Mouse (Mus musculus): ENCODE results near the gene Gfra1.

Gfra1 gene

DNA sequence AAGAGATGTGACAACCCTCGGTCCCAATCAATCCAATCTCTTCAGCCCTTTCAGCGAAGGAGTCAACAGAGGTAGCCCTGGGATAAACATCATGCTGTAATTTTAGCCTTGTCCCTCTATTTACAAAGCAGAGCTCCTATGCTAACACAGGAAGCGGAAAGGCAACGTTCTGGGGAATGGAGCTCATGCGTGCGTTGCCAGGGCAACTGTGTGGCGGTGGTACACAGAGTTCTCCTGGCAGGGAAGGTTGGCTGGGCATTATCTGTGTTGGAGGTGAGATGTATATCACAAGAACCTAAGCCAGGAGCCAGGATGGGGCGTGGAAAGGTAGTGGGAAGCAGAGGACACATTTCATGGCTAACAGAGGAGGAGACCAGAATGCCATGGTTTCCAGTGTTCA is 194.8 kb downstream of the Gfra1 start:
- DNase-seq (ENCODE audit: low read depth in 2 of 2, low spot score in 2 of 2): no peak

DNA sequence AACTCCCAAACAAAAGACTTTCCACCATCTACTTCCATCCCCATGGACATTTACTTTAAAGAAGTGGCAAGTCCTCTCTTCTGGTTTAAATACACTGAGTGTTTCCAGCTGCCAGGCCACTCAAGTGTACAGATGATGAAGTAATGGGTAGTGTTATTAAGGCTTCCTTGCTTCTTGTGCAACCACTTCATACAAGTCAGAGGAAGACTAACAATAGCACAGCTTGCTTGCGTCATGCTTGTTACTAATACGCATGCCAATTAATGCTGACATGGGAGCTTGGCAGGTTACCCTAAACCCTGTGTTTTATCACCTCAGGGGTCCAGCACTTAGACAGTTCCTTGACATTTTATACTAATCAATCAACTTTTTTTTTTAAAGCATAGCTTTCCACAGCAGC is 196.5 kb downstream of the Gfra1 start:
- DNase-seq (ENCODE audit: low read depth in 2 of 2, low spot score in 2 of 2): no peak

DNA sequence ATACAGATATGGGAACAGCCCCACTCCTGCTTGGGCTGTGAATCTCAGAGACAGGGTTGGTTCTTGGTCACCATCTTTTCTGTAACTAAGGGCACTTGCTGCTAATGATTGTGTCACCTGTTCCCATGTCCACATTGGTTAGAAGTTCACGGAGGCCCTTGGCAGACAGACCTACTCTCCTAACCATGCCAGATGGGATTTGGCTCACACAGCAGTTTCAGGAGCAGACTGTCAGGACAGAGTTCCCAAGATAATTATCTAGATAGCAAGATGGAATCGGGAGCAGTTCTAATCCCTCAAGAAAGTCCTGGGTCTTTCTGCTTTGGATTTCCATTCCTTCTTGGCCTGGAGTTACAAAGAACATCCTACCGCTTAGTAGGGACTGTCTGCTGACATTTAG is 199.2 kb downstream of the Gfra1 start:
- DNase-seq (ENCODE audit: low read depth in 2 of 2, low spot score in 2 of 2): no peak

DNA sequence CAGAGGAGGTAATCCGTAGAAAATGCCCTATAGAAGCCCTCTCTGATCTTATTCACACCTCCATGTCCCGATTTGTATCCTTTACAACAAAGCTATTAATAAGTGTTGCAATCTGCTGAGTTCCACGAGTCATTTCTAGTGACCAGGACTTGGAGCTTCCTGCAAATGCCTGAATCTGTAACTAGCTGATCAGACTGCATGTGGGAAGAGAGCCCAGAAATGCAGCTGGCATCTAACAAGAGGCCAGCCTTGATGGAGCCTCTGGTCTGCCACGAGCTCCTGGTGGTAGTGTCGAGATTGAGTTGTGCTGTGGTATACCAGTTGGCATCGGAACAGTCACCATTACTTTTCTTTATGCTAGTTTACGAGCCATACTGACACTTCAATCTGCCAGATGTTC is 200.3 kb downstream of the Gfra1 start:
- DNase-seq (ENCODE audit: low read depth in 2 of 2, low spot score in 2 of 2): no peak

DNA sequence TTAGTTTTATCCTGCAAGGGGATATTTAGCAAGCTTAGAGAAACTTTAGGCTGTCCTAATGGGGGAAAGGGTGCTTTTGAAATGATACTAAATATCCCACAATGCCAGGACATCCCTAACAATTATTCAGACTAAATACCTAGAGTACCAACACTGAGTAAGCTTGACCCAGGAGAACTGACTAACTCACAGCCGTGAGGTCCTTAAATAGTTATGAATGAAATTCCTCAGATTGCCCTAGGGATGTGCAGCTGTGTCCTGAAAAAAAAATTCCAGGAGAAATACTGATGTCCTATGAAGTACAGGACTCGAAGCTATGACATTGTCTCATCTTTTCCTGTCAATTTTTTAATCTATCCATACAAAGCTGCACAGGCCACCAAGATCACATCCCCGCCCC is 201.5 kb downstream of the Gfra1 start:
- no peak for DNase-seq (ENCODE audit: low read depth in 2 of 2, low spot score in 2 of 2)

DNA sequence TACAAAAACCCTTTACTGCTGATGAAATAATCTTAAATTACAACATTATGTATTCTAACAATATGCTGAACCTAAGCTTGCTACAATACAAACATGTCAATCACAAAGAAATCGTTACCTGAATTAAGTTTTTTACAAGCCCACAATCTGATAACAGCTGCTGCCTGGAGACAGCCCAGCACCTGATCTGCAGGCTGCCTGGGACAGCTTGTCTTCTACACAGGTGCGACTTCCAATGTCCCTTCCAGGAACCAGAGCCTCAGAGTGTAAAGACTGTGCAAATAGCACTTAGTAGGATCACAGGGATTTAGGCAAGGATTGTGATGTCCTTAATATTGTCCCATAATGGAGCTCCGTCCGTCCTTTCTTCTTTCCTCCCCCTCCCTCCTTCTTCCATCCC is 204.0 kb downstream of the Gfra1 start:
- DNase-seq (ENCODE audit: low read depth in 2 of 2, low spot score in 2 of 2): no peak

DNA sequence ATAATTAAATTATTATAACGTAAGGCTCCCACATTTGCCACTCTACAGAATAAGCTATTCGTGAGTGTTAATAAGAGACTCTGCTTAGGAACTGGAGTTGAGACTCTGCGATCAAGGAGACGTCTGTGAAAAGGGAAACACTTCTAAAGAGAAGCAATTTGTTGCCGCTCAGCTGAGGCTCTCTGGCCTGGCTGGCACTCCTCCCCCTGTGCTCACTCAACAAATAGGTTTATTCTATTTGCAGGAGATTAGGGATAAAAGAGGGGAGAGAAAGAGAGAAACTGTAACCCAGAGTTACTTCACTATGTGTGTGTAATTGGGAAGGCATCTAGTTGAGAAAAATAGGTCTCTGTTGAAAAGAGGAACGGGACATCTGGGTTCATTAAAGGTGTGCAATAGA is 204.6 kb downstream of the Gfra1 start:
- no peak for DNase-seq (ENCODE audit: low read depth in 2 of 2, low spot score in 2 of 2)

DNA sequence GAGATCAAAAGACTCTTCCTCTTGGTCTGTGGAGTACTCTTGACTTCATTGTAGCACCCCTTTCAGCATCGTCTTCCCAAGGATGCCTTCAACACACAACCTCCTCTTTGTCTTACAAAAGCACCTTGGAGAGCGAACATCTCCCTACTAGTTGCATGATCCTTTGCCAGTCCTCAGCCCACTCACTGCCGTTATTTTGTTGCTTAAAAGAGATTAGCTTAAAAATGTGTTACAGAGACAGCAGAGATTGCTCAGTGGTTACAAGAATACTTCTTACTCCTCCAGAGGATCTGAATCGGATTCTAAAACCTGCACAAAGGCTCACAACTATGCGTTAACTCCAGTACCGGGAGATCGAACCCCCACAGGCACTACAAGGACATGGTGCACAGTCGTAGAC is 205.5 kb downstream of the Gfra1 start:
- DNase-seq (ENCODE audit: low read depth in 2 of 2, low spot score in 2 of 2): no peak

DNA sequence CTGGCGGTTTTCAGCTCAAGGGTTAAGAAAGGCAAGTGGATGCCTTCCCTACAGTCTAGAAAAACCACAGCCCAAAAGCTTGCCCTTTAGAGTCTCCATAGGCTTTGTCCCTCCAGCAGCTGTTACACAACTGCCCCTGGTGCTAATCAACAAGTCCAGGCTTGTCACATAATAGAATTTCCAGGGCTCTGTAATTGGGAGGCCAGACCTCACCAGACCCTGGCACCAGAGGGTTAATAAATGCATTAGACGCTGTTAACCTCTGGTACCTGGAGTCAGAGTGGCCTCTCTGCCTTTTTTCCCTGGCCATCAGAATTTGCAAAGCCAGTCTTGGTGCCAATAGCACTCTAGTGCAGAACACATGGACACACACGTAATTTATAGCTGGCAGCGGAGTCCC is 211.6 kb downstream of the Gfra1 start:
- DNase-seq (ENCODE audit: low read depth in 2 of 2, low spot score in 2 of 2): no peak

DNA sequence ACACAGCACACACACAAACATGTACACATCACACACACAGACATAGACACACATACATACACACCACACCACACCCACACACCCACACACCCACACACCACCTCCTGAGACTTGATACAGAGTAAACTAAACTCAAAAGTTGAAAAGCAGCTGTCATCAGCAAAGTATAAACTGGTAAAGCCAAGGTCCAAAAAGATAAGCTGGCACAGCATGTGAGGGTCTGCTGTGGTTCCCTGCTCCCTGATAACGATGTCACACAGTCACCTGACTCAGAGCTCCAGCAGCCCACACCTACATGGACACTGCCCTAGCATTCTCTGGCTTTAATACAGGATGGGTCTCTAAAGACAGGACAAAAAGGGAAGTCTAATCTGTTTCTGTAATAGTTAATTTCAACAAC is 212.1 kb downstream of the Gfra1 start:
- no peak for DNase-seq (ENCODE audit: low read depth in 2 of 2, low spot score in 2 of 2)

DNA sequence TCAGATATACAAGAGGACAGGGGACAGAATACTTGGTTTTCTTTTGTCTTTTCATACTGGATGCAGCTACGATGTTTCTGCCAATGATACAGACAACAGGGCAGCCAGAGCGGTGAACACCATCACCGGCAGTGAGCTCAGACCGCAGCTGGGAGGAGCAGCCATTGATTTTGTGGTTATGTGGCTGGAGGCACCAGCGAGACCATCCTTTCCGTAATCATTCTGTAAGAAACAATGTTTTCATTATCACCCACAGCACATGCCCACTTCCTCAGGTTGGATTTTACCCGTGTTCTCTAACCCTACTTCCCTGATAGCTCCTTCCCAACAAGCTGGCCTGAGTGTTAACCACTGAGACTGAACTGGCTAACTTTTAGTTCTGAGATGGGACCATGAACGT is 217.4 kb downstream of the Gfra1 start:
- peak in 1 of 2 experiments; percentile 9 for DNase-seq (ENCODE audit: low read depth in 2 of 2, low spot score in 2 of 2)

DNA sequence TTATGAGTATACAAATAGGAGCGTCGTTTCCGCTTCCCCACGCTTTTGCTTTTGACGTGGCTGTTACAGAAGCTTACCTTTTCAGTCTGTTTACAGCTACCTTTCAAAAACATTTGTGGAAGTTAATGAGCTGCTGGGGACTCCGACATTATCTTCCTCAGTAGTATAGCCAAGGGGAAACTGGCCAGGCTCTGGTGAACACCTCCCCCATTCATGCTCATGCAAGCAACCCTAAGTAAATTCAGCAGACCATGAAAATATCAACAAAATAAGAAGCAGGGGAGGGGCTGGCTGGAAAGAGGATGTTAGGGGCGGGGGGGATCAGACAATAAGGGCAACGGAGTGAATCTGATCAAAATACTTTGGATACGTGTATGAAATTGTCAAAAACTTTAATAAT is 228.0 kb downstream of the Gfra1 start:
- no peak for DNase-seq (ENCODE audit: low read depth in 2 of 2, low spot score in 2 of 2)

DNA sequence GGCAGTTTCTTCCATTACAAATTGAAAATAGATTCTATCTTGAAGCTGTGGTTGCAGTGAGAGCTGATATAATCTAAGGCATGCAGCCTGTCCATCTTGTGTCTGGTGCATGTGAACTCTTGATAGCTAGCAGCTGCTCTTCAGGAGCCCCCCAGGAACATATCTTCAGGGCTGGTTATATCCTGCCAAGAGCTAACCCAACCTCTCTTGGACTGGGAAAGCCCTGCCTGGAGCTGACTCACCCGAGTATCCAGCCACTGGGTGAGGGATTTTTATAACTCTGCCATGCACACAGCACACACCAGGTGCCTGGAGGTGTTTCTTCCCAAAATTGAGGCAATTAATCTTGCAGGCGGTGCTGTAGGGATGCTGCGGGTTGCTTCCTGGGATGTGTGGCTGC is 228.8 kb downstream of the Gfra1 start:
- no peak for DNase-seq (ENCODE audit: low read depth in 2 of 2, low spot score in 2 of 2)

DNA sequence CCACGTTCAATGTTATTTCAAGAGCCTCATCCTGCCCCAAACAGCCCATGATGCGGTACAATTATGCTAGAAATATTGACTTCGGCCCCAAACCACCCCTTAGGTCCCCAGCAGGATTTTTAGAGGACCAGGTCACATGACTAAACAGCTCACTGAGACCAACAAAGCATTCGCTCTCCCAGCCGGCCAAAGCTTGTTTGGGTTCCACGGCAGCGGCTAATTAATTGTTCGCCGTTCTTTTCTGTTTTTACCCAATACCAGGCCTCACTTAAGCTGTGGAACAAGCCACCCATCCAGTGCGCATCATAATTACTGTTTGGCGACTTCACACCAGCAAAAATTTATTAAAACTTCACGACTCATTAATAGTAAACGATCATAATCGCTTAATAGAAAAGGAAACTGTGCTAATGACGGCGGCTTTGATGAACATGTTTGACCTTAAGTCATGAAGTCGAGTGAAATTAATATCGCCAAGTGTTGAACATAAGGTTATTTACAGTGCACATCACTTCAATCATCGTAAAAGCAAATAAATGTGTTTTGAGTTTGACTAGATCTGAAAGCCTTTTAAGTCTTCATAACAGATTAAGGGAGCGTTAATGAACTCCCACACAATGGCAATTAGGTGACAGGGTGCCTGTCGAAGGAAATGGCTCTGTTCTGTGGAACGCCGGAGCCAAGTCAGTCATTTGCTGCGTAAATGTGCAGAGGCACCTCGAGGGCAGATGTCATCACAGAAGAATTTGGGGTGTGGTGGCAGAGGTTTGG is 235.5 kb downstream of the Gfra1 start:
- no peak for DNase-seq (ENCODE audit: low read depth in 2 of 2, low spot score in 2 of 2)

DNA sequence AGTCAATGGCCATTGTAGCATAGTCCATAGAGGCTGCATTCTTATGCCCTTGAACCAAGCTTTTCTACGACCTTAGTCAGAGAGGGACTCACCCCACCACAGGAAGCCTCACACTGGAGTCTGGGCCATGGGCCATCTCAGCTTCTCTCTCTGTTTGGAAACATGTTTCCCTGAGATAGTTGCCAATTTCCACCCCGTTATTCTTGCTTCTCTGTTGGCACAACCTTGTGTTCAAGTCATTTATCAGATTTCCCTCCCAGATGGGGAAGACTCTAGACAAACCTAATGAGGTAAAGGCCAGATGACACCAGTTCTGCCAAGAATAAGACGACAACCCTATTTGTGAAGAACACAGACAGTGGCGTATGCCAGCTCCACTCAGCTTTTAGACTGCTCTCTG is 238.1 kb downstream of the Gfra1 start:
- DNase-seq (ENCODE audit: low read depth in 2 of 2, low spot score in 2 of 2): no peak

DNA sequence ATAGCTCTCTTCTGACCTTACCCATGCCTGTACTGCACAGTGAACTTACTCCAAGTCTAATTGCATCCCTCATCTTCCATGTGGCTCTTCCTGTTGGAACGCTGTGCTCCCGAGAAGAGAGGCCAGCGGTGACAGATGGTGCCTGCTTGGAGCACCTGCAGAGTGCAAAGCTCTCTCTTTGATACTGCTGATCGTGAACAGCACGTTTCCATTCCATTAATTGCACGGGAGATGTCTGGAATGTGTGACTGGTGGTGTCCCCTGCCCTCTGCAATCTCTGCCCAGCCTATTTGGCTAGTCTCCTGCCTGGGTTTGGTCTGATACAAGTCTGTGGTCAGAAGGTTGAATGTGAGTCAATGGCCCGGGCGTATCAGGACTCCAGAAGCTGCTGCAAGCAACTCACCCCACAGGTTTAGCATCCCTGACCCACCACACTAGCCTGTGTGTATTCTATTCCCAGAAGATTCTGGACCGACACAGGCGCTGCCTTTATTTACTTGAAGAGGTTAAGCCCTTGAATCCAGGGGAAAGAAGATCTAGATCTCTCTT is 249.1 kb downstream of the Gfra1 start:
- no peak for DNase-seq (ENCODE audit: low read depth in 2 of 2, low spot score in 2 of 2)

DNA sequence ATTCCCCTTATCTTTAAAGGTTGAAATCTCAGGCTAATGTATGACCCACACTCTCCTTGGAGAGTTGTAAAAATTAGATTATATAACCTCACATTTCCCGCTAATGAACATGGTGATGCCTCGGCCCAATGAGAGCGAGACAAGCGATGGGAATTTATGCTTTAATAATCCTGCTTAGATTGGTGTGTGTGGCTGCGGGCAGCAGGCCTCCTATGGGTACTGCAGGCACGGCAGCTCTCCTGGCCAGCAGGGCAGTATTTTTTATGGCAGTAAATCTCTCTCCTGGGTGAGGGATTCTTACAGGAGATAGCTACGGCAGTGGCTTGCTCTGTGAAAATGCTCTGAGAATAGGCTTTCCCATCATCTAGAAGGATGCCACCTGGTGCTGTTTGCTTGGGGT is 250.2 kb downstream of the Gfra1 start:
- DNase-seq (ENCODE audit: low read depth in 2 of 2, low spot score in 2 of 2): no peak

DNA sequence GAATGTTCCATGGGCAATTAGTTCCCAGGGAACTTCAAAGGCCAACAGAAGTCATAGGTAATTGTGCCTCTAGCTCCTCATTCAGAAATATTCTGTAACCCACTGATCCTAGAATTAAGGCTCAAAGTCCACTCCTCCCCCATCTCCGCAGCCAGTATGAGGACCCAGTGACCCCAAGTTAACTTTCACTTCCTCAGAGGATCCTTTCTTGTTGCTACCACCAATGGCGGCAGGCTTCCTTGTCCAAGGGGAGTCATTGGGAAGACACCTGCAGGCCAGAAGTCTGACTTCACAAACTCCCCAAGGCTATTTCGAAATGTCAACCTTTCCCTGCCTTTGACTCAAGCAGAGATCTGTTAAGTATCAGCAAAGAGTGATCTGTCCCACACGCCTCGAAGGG is 253.1 kb downstream of the Gfra1 start:
- DNase-seq (ENCODE audit: low read depth in 2 of 2, low spot score in 2 of 2): no peak

DNA sequence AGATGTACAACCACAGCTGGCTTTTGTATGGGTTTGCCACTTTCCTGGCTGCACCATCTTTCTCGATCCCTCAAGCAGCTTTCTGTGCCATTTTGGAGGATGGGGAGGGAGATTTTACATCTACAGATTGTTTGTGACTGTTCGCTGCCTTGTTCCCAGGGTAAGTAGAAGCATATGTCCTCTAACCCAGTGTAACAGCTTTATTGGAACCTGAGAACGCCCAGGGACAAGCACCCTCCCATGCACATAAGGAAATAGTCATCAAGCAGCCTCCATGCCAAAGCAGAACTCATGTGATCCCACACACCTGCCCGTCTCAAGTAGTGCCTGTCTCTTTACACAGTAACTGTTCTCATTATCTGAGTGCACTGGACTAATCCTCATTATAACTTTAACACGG is 256.0 kb downstream of the Gfra1 start:
- DNase-seq (ENCODE audit: low read depth in 2 of 2, low spot score in 2 of 2): no peak

DNA sequence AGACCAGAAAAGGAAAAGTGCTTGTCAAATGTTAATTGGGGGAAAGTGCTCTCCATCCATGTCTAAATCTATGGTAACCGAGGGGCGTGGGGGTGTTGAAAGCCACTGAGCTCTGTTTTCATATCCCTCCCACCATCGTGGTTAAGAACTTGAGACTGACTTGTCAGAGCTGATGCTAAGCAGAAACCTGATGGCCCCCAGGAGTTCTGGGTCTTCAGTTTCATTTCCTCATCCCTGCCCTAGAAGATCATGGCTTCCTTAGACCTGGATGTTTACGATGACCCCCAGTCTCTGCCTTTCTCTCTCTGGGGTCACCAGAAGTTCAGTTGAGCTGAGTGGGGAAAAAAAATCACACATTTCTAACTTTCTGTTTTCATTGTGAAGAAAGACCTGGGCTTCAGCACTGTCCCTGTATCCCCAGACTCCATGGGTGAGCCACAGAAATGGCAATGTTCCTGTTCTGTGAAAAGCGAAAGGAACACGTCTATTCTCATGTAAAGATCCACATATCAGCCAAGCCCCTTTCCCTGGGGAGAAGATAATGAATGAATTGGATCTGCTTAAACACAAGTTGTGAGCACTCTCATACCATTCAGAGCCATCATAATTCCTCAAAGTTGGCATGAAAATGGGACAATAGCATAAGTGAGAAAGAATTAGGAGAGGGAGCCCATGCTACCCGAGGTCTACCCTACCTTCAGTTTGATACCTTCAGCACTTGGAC is 261.8 kb downstream of the Gfra1 start:
- DNase-seq (ENCODE audit: low read depth in 2 of 2, low spot score in 2 of 2): no peak

DNA sequence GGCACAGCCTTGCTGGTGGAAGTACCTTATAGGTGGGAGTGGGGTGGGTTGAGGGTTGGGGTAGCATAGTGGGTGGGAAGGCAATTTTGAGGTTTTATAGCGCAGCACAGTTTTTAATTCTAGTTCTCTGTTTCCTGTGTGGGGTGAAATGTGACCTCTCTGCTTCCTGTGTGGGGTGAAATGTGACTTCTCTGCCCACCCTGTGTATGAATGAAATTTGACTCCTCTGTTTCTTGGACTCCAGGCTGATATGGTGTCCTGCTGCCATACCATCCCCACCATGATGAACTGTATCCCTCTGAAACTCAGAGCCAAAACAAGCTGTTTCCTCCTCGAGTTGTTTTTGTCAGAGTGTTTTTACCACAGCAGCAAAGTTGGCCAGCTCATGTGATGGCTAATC is 264.8 kb downstream of the Gfra1 start:
- no peak for DNase-seq (ENCODE audit: low read depth in 2 of 2, low spot score in 2 of 2)

DNA sequence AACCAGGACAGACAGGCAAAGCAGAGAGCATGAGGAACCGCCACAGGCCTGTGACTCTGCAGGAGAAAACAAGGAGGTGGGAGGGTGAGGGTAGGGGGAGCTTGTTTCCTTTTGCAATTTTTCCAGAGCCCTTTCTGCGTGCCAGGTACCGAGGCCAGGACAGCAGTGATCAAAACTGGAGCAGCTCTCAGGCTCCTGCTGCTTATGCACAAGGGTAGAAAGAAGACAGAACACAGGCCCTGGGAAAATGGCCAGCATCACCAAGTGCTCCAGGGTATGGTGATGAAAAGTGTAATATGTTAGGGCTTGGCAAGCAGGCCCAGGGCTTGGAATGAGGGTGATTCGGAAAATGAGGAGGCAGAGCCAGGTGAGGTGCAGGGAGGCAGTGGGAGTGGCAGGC is 269.2 kb downstream of the Gfra1 start:
- DNase-seq (ENCODE audit: low read depth in 2 of 2, low spot score in 2 of 2): no peak

Measured in CD8-positive naive resting alpha-beta T cell, adult 2 months (primary cell).